Mouse (Mus musculus) left cerebral cortex, postnatal 4 days (tissue): ENCODE data around the gene Tgif2lx2. TPM values are rescaled to one million over a fixed set of nuclear protein-coding genes. Genes with fewer than 3 reads are reported as not detected.
"Not testable (repeated sequence)": the region's sequence is repeated elsewhere in the genome, so short reads cannot be mapped to it uniquely, and the experiment has no call there.

Experiments
- DNase-seq: peaks from one replicate; pipeline ENCODE4 v3.0.0-alpha.2; 2022
- intact Hi-C: fragments of 180-260 bp; cut with DNase I; formaldehyde crosslinking; loops from one replicate; pipeline ENCODE4 v1.15.1; 2025
- total RNA-seq, 2 experiments: library from RNA; stranded (reverse); gene quantifications; 2 replicates each; pipeline ENCODE4 v1.2.3; 2021

The Tgif2lx2 gene
- total RNA-seq: not detected

- DNase-seq, intact Hi-C loops: not testable (repeated sequence)
Measured at GRCm38 (mm10) chrX:118426927-118427326, at the start of gene Tgif2lx2. Tgif2lx2 (plus strand) TSS chrX:118427227.

Other genes with a start within 250 kb of the Tgif2lx2 start
- gene Tgif2lx1, start 53.5 kb downstream of the Tgif2lx2 start, total RNA-seq: not detected